Mouse (Mus musculus) ES-Bruce4 (cell line): ENCODE measurements around the gene Wnk2.

Source experiments
- CTCF ChIP-seq: IDR thresholded peaks from one replicate; pipeline ENCODE4 v1.8.1; 2011; ENCODE audit warnings: low read depth, low read length
- EP300 ChIP-seq: IDR thresholded peaks from 2 replicates; pipeline ENCODE4 v1.6.1; 2011; ENCODE audit warnings: low read depth, low read length; ENCODE audit not compliant: insufficient read depth
- POLR2A ChIP-seq: IDR thresholded peaks from one replicate; pipeline ENCODE4 v1.8.1; 2011; ENCODE audit warnings: low read length; ENCODE audit not compliant: insufficient read depth

- no peak for TF ChIP-seq POLR2A
- TF ChIP-seq EP300: no peak
- no peak for TF ChIP-seq CTCF
These were observed 146.1 kb downstream of the Wnk2 start for GRCm38 (mm10) chr13:49001691-49002090.
